Mouse (Mus musculus) naive thymus-derived CD4-positive, alpha-beta T cell, adult 5 months (primary cell): ENCODE measurements around the gene Scn4a. TPM values are rescaled to one million over a fixed set of nuclear protein-coding genes. Genes with fewer than 3 reads are reported as not detected.

Experiments
- polyA plus RNA-seq: library from polyadenylated mRNA; unstranded; fragments of 100-300 nt; shearing (Covaris generic); gene quantifications from one replicate; pipeline ENCODE4 v1.2.1, GENCODE M21; 2017

The Scn4a gene
- not detected for polyA plus RNA-seq

DNA sequence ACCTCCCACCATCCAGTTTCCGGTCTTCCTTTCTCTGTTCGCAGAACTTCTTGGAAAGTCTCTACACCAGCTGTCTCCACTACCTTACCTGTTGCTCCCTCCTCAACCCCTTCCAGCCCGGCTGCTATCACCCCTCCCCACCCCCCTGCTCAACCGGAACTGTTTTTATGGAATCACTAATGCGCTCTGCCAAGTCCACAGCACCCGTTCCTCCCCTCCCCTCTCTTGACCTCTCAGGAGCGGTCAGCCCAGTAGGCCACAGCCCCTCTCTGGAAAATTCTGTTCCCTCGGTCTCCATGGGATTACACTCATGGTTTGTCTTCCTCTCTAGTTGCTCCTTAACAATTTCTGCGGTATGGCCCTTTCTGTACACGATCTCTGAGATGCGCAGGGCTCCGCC lies at the start of gene Scn4a:
Gene Scn4a, minus strand, starts transcription at position 101 of the 400 bp plus-strand sequence.

GRCm38 (mm10) chr11:106387791-106388216 lies 34.7 kb upstream of the Scn4a start, which contains the start of gene Icam2:
TSS of gene Icam2 (minus strand) at chr11:106388075.

DNA sequence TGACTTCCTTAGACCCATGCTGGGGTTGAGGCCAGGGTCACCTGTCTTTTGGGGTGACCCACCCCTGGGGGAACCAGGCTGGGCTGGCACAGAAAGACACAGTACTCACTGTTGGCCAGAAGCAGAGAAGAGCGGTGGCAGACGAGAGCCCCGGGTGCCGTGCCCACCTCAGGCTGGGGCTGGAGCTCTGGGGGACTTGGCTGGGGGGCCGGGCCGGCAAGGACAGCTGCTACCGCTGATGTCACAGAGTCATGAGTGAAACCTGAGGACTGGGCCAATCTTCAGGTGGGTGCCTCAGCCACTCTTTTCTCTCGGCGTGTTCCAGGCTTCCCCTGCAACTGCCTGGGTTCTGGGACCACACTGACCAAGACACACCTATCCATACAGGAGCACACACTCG lies 12.3 kb upstream of the Scn4a start, which contains the start of gene Prr29:
Gene Prr29, plus strand, starts transcription at position 107 of the 400 bp plus-strand sequence.

GRCm38 (mm10) chr11:106314333-106314812 lies 38.7 kb downstream of the Scn4a start, which contains the start of gene Cd79b:
TSS of gene Cd79b (minus strand) at chr11:106314762.

GRCm38 (mm10) chr11:106301765-106302164 lies 51.3 kb downstream of the Scn4a start, which contains the start of gene Gh:
TSS of gene Gh (minus strand) at chr11:106301865.

GRCm38 (mm10) chr11:106276454-106276853 lies 76.6 kb downstream of the Scn4a start, which contains the start of gene Tcam1:
TSS of gene Tcam1 (plus strand) at chr11:106276672.

DNA sequence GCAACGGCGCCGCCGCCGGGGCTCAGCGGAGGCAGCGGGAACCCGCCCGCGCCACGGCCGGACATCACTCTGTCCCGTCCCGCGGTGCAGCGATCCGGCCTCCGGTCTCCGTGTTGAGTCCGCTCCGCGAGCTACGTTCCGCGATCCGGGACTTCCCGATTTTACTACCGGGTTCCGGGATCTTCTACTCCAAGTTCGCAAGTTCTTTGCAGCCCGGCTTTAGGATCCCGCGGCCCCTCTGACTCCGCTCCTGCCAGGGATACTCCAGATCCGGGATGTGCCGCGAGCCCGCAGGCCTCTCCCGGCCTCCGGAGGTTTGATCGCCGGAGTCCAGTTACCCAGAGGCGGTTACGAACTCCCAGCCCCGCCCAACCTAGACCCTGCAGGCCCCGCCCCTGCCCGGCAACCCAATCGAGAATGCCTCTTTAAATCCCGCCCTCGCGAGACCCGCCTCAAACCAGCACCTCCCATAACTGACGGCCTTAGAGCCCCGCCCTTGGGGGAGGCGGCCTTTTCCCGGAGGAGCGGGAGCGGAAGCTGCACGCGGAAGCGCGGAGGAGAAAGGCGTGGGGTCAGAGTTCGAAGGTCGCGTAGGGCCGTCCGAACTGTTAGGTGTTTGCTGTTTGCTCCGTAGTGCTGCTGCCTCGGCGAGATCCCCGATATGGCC lies 80.3 kb downstream of the Scn4a start, which contains the start of gene Smarcd2:
Gene Smarcd2, minus strand, starts transcription at position 329 of the 667 bp plus-strand sequence.

Other genes with a start within 250 kb of the Scn4a start
- gene Gm10840, start 192.4 kb downstream of the Scn4a start, polyA plus RNA-seq, result 1.7 TPM
- gene Limd2, start 192.4 kb downstream of the Scn4a start, polyA plus RNA-seq, result 1,361 TPM
- 26.2 TPM for gene Strada, start 151.1 kb downstream of the Scn4a start, polyA plus RNA-seq
- gene Ccdc47, start 136.9 kb downstream of the Scn4a start, polyA plus RNA-seq, result 71.3 TPM
- 124 TPM for gene Ddx42, start 136.4 kb downstream of the Scn4a start, polyA plus RNA-seq
- gene Ftsj3, start 97.2 kb downstream of the Scn4a start, polyA plus RNA-seq, result 94.9 TPM
- 148 TPM for gene Psmc5, start 97.1 kb downstream of the Scn4a start, polyA plus RNA-seq
- 141 TPM for gene Smarcd2, start 80.3 kb downstream of the Scn4a start, polyA plus RNA-seq
- gene Tcam1, start 76.6 kb downstream of the Scn4a start, polyA plus RNA-seq, result not detected
- gene Gh, start 51.4 kb downstream of the Scn4a start, polyA plus RNA-seq, result not detected
- not detected for gene Cd79b, start 38.5 kb downstream of the Scn4a start, polyA plus RNA-seq
- gene Prr29, start 12.2 kb upstream of the Scn4a start, polyA plus RNA-seq, result not detected
- 112 TPM for gene Icam2, start 34.8 kb upstream of the Scn4a start, polyA plus RNA-seq
- gene Ern1, start 134.6 kb upstream of the Scn4a start, polyA plus RNA-seq, result 8.2 TPM